Mouse (Mus musculus) adrenal gland, postnatal 14 days (tissue): ENCODE results near the gene Large2. TPM values are rescaled to one million over a fixed set of nuclear protein-coding genes. Genes with fewer than 3 reads are reported as not detected.

ENCODE experiments used
- DNase-seq: peaks from one replicate; pipeline ENCODE4 v3.0.0; 2021; ENCODE audit warnings: mixed read lengths
- microRNA-seq, 2 experiments: library from miRNA; unstranded; fragments of <30 nt; microRNA quantifications; one replicate each; pipeline ENCODE4 v1.2.0; 2021
- total RNA-seq: library from RNA; stranded (reverse); gene quantifications from 2 replicates; pipeline ENCODE4 v1.2.3, GENCODE M21; 2021

Large2 gene
- total RNA-seq, 1 experiment from 2014 or later = 2.7 TPM

DNA sequence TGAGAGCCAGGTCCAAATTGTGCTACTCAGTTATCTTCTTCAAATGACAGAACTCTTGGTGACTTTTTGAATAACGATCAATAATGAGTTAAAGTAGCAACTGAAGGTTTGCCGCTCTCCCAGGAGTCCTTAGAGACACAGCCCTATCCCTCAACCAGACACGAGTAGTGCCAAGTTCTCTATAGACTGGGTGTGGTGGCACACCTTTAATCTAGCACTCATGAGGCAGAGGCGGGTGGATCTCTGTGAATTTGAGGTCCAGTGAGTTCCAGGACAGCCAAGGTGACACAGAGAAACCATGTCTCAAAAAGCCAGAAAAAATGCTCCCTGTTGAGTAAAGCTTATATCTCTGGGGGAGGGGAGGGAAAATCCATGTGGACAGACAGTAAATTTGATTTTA lies 47.1 kb downstream of the Large2 start:
- DNase-seq = no peak

DNA sequence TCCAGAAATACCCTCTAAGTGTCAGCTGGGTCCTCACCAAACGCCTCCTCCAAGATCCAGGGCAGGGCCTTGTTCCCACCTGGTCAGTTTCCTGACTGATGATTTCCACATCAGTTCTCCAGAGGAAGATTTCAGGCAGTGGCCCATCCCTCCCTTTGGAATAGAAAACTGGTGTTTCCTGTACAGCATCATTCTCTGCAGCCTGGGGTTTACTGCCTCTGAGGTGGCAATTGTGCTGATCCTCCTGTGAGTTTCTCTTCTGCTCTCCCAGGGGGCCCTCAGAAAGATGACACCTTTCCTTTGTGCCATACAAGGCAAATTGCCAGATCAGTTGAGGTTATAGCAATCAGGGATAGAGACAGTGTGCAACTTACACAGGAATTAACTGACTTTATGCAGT lies 48.4 kb downstream of the Large2 start:
- no peak for DNase-seq

- no peak for DNase-seq
Observed at GRCm38 (mm10) chr2:92325676-92326075, 49.0 kb downstream of the Large2 start.

GRCm38 (mm10) chr2:92322669-92323068 lies 52.0 kb downstream of the Large2 start:
- DNase-seq = peak; percentile 68

- DNase-seq = no peak
Observed at GRCm38 (mm10) chr2:92317228-92317627, 57.4 kb downstream of the Large2 start.

DNA sequence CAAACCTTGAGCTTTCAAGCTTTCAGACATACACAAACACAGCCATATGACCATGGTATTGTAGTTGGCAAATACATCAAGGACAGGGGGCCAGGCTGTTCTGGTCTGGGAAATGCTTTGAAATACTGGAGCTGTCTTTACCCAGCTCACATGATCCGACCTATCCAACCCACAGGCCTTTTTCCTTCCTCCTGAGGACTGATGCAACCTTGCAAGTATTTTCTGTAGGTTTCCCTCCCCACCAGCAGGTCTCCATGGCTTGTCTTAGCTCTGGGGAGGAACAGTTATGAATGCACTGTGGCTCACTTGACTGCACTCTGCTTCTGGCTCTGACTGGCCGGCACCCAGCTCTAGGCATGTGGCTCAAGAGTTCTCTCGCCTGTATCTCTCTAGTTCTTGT lies 58.0 kb downstream of the Large2 start:
- DNase-seq = no peak

Small RNAs within 50 kb of the gene (microRNA-seq; reads per million reads assigned to microRNA genes)
- 0 reads per million in 2 experiments for gene Mir7000

Other genes starting within 250 kb of the Large2 start
- 117 and 129 TPM in 2 replicates for gene Pex16, start 193 bp downstream of the Large2 start, total RNA-seq
- gene 1700029I15Rik, start 7.7 kb upstream of the Large2 start, total RNA-seq = 9.6 and 9.7 TPM in 2 replicates
- gene Mapk8ip1, start 26.4 kb upstream of the Large2 start, total RNA-seq = 21.2 and 22.8 TPM in 2 replicates
- 31.8 and 37.3 TPM in 2 replicates for gene Cry2, start 59.2 kb upstream of the Large2 start, total RNA-seq
- gene Slc35c1, start 85.7 kb upstream of the Large2 start, total RNA-seq = 15.6 and 19.5 TPM in 2 replicates
- gene Chst1, start 224.8 kb upstream of the Large2 start, total RNA-seq = 9.6 and 13.7 TPM in 2 replicates